Mouse (Mus musculus) CH12F3 (cell line): ENCODE results near the gene Sepsecs.
"Not testable (repeated sequence)": the region's sequence is repeated elsewhere in the genome, so short reads cannot be mapped to it uniquely, and the experiment has no call there.

Experiments used
- in situ Hi-C: fragments of 300-500 bp; cut with MboI; formaldehyde crosslinking; loops from 2 replicates; pipeline ENCODE4 v1.14.3; 2020; ENCODE audit warnings: low sequenced_read_pairs

Sepsecs gene

DNA sequence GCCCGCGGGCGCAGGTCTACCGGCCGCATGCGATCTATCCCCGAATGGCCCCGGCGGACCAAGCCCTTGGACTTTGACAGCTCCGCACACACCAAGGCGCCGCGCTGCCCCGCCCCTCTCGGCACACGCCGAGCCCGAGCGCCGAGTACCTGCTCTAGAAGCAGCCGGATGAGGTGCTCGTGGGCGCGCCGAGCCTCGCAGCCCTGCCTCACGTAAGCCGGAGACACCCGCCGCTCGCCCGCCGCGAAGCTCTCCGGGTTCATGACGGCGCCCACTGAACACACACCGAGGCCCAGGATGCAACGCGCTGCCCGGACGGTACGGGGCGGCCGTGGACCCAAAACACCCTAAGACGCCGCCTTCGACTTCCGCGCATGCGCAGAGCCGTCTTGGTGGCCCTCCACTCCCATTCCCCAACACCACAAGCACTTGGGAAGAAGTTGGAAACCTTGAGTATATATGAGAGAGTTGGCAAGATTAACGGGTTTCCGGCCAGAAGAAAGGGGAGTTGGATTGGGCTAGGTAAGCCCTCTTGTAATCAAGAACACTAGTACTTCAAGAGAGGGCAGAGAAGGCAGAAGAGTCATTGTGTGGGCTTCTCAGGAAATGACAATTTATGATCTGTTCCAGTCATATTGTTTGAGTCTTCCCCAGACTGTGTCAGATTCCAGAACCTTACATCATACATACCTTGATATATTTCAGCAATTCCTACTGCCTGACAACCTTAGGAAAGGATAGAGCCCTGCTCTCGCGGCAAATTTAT, at the start of gene Sepsecs:
Sepsecs (minus strand) TSS at position 283 of the 766 bp plus-strand sequence.
- in situ Hi-C loops, result loop anchor here (25.0 kb wide), 1 partner anchor 507 kb away; no protein-coding TSS in a partner anchor

DNA sequence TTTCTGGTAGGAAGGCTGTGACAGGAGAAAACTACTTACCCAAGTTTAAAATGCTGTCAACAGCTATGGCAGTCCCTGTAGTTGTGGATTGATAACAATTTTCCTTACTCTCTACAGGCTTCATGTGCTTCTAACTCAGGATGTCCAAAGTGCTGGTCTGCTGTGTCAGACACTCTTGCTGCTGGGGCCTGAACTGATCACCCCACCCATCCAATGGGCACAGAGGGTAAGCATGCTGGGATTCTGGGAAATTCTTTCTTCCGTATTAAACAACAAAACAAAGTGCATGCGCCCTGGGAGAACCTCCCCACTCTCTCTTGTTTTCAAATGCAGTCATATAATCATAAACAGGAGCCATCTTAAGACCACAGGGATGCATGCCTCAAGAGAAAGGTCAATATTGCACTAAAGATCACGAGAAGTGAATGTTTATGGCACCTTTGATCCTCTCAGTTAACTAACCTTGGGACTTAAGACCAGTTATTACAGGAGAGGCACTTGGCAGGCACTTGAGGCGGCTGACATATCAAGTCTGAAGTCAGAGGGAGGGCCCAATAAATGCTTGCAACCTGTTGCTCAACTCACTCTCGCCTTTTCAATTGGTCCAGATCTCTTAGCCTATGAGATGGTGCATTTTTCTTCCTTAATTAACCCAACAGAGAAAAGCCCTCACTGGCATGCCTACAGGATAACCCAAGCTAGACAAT, 47.4 kb upstream of the Sepsecs start:
- in situ Hi-C loops, result no loop called here

DNA sequence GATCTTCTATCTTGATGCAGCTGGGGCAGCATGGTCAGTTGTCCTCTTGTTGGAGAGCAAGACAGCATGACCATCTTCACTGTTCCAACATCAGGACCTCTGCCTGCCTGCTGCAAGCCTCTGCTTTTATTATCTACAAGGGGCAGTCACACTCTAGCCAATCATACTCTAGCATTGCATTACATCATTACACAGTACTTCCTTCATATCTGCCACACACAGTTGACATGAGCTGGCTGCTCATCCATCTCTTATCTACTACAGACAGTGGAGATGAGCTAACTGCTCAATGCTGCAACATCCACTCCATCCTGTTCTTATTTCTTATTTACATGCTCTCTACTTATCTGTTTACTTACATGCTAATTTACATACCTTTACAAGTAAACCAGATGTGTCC, 43.2 kb upstream of the Sepsecs start:
- in situ Hi-C loops, result no loop called here

DNA sequence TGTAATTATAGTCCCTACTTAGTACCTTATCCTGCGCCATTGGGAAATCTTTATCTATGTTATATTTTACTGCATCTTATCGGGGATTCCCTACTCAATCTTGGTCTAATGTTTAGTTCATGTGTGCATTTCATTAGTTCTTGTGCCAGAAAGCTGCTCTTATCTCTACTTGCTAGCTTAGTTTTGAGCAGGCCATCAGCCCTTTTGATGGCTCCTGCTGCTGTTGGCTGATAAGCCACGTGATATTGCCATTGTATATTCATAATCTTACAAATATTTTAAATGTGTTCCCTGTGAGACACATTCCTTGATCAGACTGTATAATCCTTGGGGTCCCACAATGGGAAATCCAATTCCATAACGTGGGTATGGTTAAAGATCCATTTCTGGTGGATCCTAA, 35.1 kb upstream of the Sepsecs start:
- in situ Hi-C loops, result no loop called here

DNA sequence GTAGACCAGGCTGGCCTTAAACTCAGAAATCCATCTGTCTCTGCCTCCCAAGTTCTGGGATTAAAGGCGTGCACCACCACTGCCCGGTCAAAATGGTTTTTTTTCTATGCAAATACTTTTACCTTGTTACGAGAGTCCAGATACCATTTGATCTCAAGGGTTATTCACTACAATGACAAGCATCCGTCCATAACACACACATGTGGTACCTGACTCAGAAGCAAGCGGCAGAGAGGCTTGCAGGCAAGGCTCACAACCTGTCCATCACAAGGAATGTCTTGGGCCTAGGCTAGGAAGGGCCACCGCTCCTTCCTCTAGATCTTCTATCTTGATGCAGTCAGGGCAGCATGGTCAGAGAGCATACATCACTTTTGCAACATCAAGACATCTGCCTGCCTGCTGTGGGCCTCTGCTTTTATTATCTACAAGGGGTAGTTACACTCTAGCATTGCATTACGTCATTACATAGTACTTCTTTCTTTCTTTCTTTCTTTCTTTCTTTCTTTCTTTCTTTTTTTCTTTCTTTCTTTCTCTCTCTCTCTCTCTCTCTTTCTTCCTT, 28.5 kb upstream of the Sepsecs start:
- in situ Hi-C loops, result not testable (repeated sequence)

- in situ Hi-C loops, result no loop called here
Observed at GRCm38 (mm10) chr5:52697291-52697690, 27.8 kb upstream of the Sepsecs start.

DNA sequence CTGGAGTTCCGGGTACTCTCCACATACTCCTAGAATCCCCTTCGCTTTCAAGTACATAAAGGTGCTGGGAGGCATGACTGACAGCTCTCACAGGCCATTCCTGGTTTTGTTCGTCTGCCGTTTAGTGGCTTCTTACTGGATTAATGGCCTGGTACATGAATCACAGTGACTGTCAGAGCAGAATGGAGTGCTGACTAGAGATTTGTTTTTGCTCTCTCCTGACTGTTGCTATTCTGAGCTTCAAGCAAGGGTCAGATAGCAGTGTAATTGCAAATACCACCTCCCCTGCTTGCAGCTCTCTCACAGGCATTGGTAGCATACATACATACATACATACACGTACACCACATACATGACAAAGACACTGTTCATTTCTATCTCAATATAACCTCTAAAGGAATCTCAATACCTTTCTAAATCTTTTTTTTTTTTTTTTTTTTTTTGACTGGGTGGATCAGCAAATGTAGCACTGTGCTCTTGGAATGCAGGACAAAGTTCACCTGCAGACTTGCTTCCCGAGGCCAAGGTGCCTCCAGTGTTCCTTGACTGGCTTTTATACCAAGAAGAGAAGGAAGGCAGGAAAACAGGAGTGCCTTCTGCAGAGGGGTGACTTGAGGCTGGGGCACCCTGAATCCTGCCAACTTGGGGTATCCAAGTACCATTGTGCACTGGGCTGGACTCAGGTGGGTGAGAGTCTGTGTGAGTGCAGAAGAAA, 18.4 kb upstream of the Sepsecs start:
- in situ Hi-C loops, result no loop called here

- in situ Hi-C loops, result no loop called here
Observed at GRCm38 (mm10) chr5:52681111-52681510, 11.6 kb upstream of the Sepsecs start.

GRCm38 (mm10) chr5:52680191-52680590, 10.7 kb upstream of the Sepsecs start:
- in situ Hi-C loops, result no loop called here

GRCm38 (mm10) chr5:52678498-52679070, 9.1 kb upstream of the Sepsecs start:
- in situ Hi-C loops, result no loop called here

DNA sequence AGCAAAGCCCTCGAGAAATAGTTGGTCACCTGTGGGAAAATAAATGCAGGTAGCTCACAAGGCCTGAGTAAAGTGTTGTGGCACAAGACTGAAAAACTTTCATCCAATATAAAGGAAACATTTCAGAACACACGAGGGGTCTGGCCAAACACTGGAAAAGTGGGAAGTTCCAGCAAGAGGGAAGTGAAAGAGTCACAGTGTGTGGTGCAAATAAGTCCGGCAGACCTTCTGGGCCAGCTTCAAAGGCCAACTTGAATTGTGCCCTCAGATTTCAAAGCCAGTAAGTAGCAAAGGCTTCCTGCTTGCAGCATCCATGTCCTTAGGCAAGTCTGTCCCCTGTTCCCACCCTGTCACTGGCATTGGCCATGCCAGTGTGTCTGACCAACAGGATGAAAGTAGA, 7.6 kb upstream of the Sepsecs start:
- in situ Hi-C loops, result no loop called here

DNA sequence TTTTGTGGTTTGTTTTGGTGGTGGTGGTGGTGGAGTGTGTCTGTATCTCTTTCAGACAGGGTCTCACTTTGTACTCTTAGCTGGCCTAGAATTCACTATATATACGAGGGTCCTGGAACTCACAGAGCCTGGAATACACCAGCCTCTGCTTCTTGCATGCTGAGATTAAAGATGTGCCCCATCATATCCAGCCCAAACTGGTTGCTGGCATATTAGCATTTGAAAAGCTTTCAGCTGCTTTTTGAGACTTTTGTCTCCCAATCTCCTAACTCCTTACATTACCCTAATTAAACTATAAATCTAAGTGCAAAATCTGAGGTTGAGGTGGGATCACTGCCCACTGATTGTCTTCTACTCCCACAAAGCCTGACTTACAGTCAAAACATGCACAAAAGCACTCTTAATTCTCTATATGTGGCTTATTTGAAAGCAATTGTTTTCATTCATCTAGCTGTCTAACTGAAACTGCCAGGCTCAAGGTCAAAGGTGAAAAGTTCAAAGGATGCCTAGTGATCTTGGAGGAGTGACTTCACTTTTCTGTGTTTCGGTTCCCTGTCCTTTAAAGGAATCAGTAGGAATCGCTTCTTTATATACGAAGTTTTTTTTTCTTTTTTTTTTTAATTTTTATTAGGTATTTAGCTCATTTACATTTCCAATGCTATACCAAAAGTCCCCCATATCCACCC, 5.0 kb upstream of the Sepsecs start:
- in situ Hi-C loops, result loop anchor here (25.0 kb wide), 1 partner anchor 512 kb away; no protein-coding TSS in a partner anchor

DNA sequence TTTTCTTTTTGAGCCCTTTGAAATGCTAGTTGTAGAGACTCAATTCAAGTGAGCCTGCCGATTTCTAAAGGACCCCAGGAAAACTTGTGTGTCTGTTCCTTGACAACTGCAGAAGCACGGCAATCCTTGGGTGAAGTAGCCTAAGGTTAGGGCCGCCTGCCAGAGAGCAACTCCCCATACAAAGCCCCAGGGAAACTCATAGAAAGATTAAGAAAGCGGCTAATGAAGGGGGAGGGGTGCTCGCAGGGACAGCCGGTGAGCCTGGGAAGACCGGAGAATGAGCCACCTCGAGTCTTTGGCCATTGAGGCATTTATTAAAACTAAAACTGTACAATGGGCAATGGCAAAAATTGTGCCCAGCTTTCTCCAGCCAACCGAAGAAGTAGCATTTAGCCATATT, 3.8 kb upstream of the Sepsecs start:
- in situ Hi-C loops, result loop anchor here (25.0 kb wide), 1 partner anchor 511 kb away; no protein-coding TSS in a partner anchor

DNA sequence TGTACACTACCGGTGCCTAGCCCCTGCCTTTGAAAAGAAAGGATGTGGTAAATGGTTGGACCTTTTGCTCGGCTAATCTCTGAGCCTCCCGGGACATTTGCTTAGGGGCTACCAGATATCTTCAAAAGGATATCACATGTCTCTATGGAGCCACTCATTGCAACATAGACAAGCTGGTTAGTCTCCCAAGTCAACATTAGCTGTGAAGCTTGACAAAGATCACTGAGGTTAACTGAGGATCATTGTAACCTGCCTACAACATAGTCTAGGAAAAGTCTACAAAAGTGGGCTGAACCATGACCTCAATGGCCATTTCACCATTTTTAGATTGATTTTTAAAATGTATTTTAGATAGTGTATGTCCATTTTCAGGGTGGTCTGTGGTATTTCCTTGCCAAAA, 1.2 kb upstream of the Sepsecs start:
- in situ Hi-C loops, result loop anchor here (25.0 kb wide), 1 partner anchor 508 kb away; no protein-coding TSS in a partner anchor

DNA sequence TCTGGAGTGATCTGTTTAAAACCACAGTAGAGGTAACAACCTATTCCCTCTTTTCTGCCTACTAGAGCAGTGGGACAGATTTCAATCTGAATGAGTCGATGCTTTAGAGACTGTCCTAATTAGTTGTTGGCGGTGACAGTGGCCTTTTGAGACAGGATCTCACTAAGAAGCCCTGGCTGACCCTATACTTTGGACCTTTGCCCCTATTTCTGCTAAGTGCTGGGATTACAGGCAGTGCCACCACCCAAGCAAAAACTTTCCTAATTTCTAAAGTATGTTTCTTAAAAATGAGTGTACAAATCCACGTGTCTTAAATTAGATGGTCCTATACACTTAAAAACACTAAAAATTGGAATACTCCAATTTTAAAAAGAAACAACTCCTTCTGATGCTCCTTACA, 2.7 kb downstream of the Sepsecs start:
- in situ Hi-C loops, result loop anchor here (25.0 kb wide), 1 partner anchor 504 kb away; no protein-coding TSS in a partner anchor

- in situ Hi-C loops, result loop anchor here (25.0 kb wide), 1 partner anchor 496 kb away; no protein-coding TSS in a partner anchor
Observed at GRCm38 (mm10) chr5:52657957-52658356, 11.6 kb downstream of the Sepsecs start.

DNA sequence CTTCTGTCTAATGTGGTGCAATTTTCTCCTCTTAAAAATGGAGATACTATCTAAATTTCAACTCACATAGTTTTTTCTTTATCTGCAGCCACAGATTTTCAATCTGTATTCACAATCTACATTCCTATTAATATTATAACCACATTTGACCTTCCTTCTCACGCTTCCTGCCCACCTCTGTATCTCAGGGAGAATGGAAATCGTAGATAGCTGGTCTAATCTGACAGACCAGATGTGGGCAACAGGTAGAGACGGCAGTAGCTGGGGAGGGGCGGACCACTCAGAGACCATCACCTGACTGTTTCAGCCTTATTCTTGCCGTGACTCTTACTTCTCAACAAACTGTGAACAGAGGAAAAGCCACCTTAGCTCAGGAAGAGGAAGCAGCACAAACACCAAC, 12.2 kb downstream of the Sepsecs start:
- in situ Hi-C loops, result loop anchor here (25.0 kb wide), 1 partner anchor 495 kb away; no protein-coding TSS in a partner anchor

DNA sequence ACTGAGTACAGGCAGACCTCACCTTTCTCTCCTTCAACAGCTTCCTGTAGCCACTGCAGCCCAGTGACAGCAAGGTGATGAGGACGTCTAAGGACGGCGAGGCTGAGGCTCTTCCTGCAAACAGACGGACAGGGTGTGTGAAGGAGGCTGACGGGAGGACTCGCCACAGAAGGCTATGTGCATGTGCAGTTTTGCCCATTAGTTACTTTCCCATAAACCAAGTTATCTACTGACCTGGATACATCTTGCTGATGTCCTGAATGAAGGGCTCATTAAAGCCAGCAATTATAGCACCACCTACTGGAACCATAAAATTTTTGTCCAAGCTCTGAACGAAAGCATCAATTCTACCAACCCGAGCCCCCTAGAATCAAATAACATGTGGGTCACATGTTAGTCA, 13.5 kb downstream of the Sepsecs start:
- in situ Hi-C loops, result loop anchor here (25.0 kb wide), 1 partner anchor 494 kb away; no protein-coding TSS in a partner anchor

DNA sequence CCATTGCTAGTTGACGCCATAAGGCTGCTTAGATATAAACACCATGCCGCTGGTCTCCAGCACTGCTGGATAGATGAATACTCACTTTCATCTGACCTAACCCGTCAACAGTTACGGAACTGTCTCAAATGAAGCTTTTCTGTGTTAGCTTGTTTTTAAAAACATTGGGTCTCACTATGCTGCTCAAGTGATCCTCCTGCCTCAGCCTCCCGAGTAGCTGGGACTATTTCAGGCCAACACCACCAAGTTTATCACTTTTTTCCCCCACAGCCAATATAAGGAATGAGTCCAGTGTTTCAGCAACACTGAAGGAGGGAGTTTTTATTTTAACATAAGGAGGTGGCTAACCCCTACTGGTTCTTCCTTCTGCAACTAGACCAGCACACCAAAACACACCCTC, 14.5 kb downstream of the Sepsecs start:
- in situ Hi-C loops, result loop anchor here (25.0 kb wide), 1 partner anchor 493 kb away; no protein-coding TSS in a partner anchor

DNA sequence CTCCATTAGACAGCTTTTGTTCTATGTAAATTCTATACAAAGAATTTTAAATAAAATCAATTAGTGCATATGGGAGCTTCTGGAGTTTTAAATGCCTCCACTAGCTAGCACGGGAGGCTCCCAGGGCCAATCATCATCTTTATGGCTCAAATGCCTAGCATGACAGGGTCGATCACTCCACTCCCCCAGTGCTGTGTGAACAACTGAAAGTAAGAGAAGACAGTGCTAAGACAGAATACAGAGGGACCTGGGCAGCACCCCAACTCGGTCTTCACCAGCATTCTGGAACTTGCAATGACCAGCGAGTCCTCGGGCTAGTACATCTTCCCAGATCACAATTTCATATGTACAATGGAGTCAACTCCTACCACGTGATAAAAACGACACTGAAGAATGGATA, 16.9 kb downstream of the Sepsecs start:
- in situ Hi-C loops, result loop anchor here (25.0 kb wide), 1 partner anchor 490 kb away; no protein-coding TSS in a partner anchor
